Mouse (Mus musculus) hindbrain, postnatal 0 days (tissue): ENCODE results near the gene Gpr146. TPM values are rescaled to one million over a fixed set of nuclear protein-coding genes. Genes with fewer than 3 reads are reported as not detected.

Experiments
- ATAC-seq: fragments of 200-750 bp; cut with Nextera tagmentation; 2 replicates; pipeline ENCODE4 v1.8.0; 2017; ENCODE audit warnings: mild to moderate bottlenecking, moderate TSS enrichment, moderate library complexity
- DNase-seq: peaks from one replicate; pipeline ENCODE4 v3.0.0-alpha.2; 2015; ENCODE audit warnings: low spot score
- H3K27ac ChIP-seq: fragments of 300-500 bp; sonication (generic); 2 replicates; pipeline ENCODE4 v1.5.1; 2014; ENCODE audit warnings: mild to moderate bottlenecking
- H3K27me3 ChIP-seq: fragments of 300-500 bp; sonication (generic); 2 replicates; pipeline ENCODE4 v1.6.1; 2014; ENCODE audit warnings: low read length, mixed read lengths; ENCODE audit not compliant: insufficient read depth
- H3K36me3 ChIP-seq: fragments of 300-500 bp; sonication (generic); 2 replicates; pipeline ENCODE4 v1.6.1; 2014; ENCODE audit warnings: low read length, mixed read lengths; ENCODE audit not compliant: insufficient read depth
- H3K4me1 ChIP-seq: fragments of 300-500 bp; sonication (generic); 2 replicates; pipeline ENCODE4 v1.6.1; 2014; ENCODE audit warnings: antibody characterized with exemption, low read length, mixed read lengths; ENCODE audit not compliant: insufficient read depth
- H3K4me2 ChIP-seq: fragments of 300-500 bp; sonication (generic); 2 replicates; pipeline ENCODE4 v1.6.1; 2014; ENCODE audit warnings: low read depth, mild to moderate bottlenecking, low read length, moderate library complexity, mixed read lengths
- H3K4me3 ChIP-seq: fragments of 300-500 bp; sonication (generic); 2 replicates; pipeline ENCODE4 v1.5.1; 2014; ENCODE audit warnings: low read length
- H3K9ac ChIP-seq: fragments of 300-500 bp; sonication (generic); replicated peaks from 2 replicates; pipeline ENCODE4 v1.6.1; 2014; ENCODE audit warnings: mild to moderate bottlenecking, low read length, moderate library complexity, mixed read lengths
- H3K9me3 ChIP-seq: fragments of 300-500 bp; sonication (generic); 2 replicates; pipeline ENCODE4 v1.6.1; 2016; ENCODE audit warnings: low read length, mixed read lengths
- CTCF ChIP-seq: IDR thresholded peaks from 2 replicates; pipeline ENCODE4 v1.5.1; 2016; ENCODE audit warnings: antibody characterized with exemption, control low read depth, low read depth
- WGBS: fragments of 180-500 bp; shearing (Covaris S2); extraction: QIAGEN DNeasy Blood & Tissue Kit; methylation state at CpG from one replicate; pipeline ENCODE4 v1.1.7; 2014; 5-methylcytosine and 5-hydroxymethylcytosine counted together
- polyA plus RNA-seq: library from polyadenylated mRNA; unstranded; fragments of >200 nt; fragmentation: Nextera tagmentation; extraction: Ambion mirVana; gene quantifications from 2 replicates; pipeline ENCODE4 v1.2.1, GENCODE M21; 2015
- total RNA-seq: library from RNA; depleted of rRNA; stranded (reverse); fragments of >200 nt; gene quantifications from 2 replicates; pipeline ENCODE4 v1.2.3, GENCODE M21; 2014

Gpr146 gene
- total and polyA plus RNA-seq, 2 experiments from 2014 or later, result 4.4 to 8.1 TPM

- H3K4me1 ChIP-seq, result peaks cover 28% of the 10 kb centered on the region
These were observed 45.7 kb downstream of the Gpr146 start, which contains the start of gene Gper1 for GRCm38 (mm10) chr5:139423026-139423865. Gene Gper1 (plus strand): TSS chr5:139423151.

GRCm38 (mm10) chr5:139425198-139425597, 47.7 kb downstream of the Gpr146 start:
- Histone ChIP-seq H3K27me3 (no peaks in the 10 kb centered on the region), H3K9ac (no peak overlapping the region), H3K36me3 (no peaks in the 10 kb centered on the region), H3K27ac (no peak overlapping the region), H3K4me3 (no peak overlapping the region), H3K4me2 (no peak overlapping the region), H3K9me3 (no peaks in the 10 kb centered on the region), H3K4me1 (peaks cover 29% of the 10 kb centered on the region)
- DNase-seq (no peak), ATAC-seq (no peak)
- no peak for TF ChIP-seq CTCF
- 77% methylated on average over 9 of the region's 9 CpGs for WGBS

More at GRCm38 (mm10) chr5:139423026-139423865, 45.7 kb downstream of the Gpr146 start, which contains the start of gene Gper1:
- Histone ChIP-seq H3K4me3 (peak within 1 kb of the TSS; percentile 21), H3K9me3 (no peaks in the 10 kb centered on the region), H3K4me2 (peak within 1 kb of the TSS; percentile 52), H3K27ac (peak within 1 kb of the TSS; percentile 51; the same call in 1 of the 2 replicates), H3K27me3 (no peaks in the 10 kb centered on the region), H3K36me3 (no peaks in the 10 kb centered on the region), H3K9ac (0 out of 2 replicates have a peak within 1 kb of the TSS, but pooled peaks have one; percentile 43)
- DNase-seq (peak; percentile 87), ATAC-seq (no peak)
- TF ChIP-seq CTCF, result peak; percentile 23; the same call in 1 of the 2 replicates
- WGBS, result 28% methylated on average over 21 of the region's 21 CpGs

DNA sequence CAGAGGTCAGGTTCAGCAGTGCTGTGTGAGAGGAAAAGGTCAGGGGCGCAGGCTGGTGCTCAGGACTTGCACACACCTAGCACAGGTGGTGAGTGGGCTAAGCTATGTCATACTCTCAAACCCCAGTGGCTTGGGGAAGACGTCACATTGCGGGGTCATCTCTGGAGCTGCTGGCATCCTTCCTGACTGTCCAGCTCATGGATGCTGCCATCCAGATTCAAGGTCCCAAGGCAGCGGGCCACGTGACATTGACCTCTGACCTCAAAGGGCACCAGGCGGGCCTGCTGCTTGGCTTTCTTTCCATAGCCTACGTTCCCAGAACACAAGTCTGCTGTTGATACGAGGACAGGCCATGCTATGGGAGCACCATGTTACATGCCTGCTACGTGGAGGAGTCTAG, 49.5 kb downstream of the Gpr146 start:
- no peak overlapping the region for H3K4me2 ChIP-seq
- WGBS, result 84% methylated on average over 9 of the region's 9 CpGs
- no peak overlapping the region for H3K9ac ChIP-seq
- no peaks in the 10 kb centered on the region for H3K9me3 ChIP-seq
- H3K4me3 ChIP-seq, result no peak overlapping the region
- DNase-seq (no peak), ATAC-seq (no peak)
- H3K36me3 ChIP-seq, result no peaks in the 10 kb centered on the region
- no peak overlapping the region for H3K27ac ChIP-seq
- TF ChIP-seq CTCF, result no peak
- no peaks in the 10 kb centered on the region for H3K27me3 ChIP-seq
- H3K4me1 ChIP-seq, result peaks cover 27% of the 10 kb centered on the region

- ATAC-seq (no peak), DNase-seq (peak; percentile 74)
- Histone ChIP-seq H3K27ac (no peak overlapping the region), H3K9ac (no peak overlapping the region), H3K4me3 (no peak overlapping the region), H3K4me2 (no peak overlapping the region), H3K27me3 (no peaks in the 10 kb centered on the region), H3K36me3 (no peaks in the 10 kb centered on the region), H3K4me1 (peaks cover 19% of the 10 kb centered on the region), H3K9me3 (no peaks in the 10 kb centered on the region)
- no peak for TF ChIP-seq CTCF
- 49% methylated on average over 9 of the region's 9 CpGs for WGBS
These were observed 50.5 kb downstream of the Gpr146 start for GRCm38 (mm10) chr5:139427989-139428388.

GRCm38 (mm10) chr5:139429818-139430341, 52.4 kb downstream of the Gpr146 start:
- no peak overlapping the region for H3K4me2 ChIP-seq
- H3K27me3 ChIP-seq, result no peaks in the 10 kb centered on the region
- ATAC-seq (no peak), DNase-seq (peak; percentile 40)
- 16% methylated on average over 12 of the region's 12 CpGs for WGBS
- no peak overlapping the region for H3K9ac ChIP-seq
- peaks cover 22% of the 10 kb centered on the region for H3K4me1 ChIP-seq
- H3K36me3 ChIP-seq, result no peaks in the 10 kb centered on the region
- TF ChIP-seq CTCF, result no peak
- no peak overlapping the region for H3K4me3 ChIP-seq
- H3K9me3 ChIP-seq, result no peaks in the 10 kb centered on the region
- peak overlapping the region; percentile 49; the same call in 1 of the 2 replicates for H3K27ac ChIP-seq

DNA sequence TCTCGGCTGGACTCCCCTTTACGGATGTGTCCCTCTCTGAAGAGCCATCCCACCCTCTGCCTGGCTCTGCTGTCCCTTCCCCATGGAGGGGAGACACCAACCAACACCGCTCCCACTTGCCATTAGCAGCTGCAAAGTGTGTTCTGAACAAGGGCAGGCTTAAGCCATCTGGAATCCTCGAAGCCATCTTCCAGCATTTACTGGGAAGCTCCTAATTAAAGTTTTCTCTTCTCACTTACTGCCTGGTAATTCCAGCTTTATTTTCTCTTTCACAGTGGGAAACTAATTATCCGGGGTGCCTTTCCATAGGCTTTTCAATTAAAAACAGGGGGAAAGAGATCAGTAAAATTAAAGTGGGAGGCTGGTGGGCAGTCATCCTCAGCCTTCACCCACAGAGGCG, 54.8 kb downstream of the Gpr146 start:
- Histone ChIP-seq H3K4me1 (peaks cover 30% of the 10 kb centered on the region), H3K27ac (no peak overlapping the region; the same call in 1 of the 2 replicates), H3K9ac (no peak overlapping the region), H3K4me3 (no peak overlapping the region), H3K36me3 (no peaks in the 10 kb centered on the region), H3K4me2 (no peak overlapping the region), H3K9me3 (no peaks in the 10 kb centered on the region), H3K27me3 (no peaks in the 10 kb centered on the region)
- no peak for TF ChIP-seq CTCF
- WGBS, result 51% methylated on average over 6 of the region's 6 CpGs
- ATAC-seq (no peak), DNase-seq (peak; percentile 35)
